Mouse (Mus musculus) spleen, postnatal 14 days (tissue): Measurements from ENCODE around the gene Fcrl5.

ENCODE experiments used
- DNase-seq, 2 experiments: peaks; one replicate each; pipeline ENCODE4 v3.0.0; 2021 to 2022; ENCODE audit warnings: low spot score in 2 of 2

The Fcrl5 gene

DNA sequence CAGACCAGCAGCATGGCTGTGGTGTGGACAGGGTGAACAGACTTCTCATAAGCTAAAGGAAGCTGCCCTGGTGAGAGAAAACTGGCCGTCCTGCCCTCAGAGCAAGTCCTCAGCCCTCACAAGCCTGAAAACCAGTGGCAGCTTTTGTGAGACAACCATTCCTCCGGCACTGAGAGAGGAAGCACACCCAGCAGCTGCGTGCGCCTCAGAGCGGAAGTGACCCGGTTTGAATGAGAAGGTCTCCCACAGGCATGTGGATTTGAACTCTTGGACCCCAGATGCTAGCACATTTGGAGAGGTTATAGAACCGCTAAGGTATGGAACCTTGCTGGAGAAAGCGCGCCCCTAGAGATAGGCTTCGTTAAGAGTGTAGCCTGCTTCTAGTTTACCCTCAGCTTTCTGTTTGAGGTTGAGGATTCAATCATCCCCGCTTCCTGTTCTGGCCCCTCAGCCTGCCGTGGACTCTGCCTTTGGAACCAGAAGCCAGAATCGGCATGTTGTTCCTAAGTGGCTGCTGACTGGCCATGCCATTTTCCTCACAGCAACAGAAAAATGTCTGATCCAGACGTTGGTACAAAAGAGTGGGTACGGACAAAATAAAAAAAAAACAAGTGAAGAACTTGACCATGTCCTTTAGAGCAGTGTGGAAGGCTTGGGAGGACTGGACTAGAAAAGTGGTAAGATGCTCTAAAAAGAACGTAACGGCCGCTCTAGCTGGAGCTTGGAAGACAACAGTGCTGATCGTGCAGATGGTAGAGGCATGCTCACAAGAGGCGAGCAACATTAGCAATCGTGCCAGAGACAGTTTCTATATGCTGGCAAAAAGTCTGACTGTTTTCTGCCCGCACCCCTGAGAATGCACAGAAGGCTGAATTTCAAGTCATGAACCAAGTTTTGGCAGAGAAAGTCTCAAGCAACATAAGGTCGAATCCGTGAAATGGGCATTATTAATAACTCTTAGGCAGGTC, 64.8 kb downstream of the Fcrl5 start:
- DNase-seq = peak in 1 of 2 experiments; percentile 42

DNA sequence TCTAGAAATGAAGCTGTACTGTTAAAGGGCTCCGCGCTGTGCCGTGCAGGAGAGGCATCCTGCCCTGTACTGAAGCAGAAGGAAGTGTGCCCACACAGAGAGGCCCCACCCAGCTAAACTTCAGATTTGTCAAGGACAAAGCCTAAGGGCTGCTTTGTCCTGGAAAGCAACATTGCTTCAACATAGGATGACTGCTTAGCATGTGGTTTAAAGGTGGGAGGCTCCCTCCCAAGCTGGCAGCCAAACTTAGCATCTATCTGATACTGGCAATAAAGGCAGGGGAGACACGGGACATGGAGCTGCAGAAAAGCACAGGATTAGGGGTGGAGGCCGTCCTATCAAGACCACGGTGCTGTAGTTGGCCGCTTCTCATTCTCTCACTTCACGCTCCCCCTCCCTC, 65.6 kb downstream of the Fcrl5 start:
- DNase-seq = no peak

- no peak for DNase-seq
These were observed 67.2 kb downstream of the Fcrl5 start for GRCm38 (mm10) chr3:87502771-87503170.

GRCm38 (mm10) chr3:87504330-87504729, 68.8 kb downstream of the Fcrl5 start:
- no peak for DNase-seq

- DNase-seq = no peak
These were observed 69.3 kb downstream of the Fcrl5 start for GRCm38 (mm10) chr3:87504749-87505425.

- no peak for DNase-seq
These were observed 71.2 kb downstream of the Fcrl5 start for GRCm38 (mm10) chr3:87506456-87507416.

DNA sequence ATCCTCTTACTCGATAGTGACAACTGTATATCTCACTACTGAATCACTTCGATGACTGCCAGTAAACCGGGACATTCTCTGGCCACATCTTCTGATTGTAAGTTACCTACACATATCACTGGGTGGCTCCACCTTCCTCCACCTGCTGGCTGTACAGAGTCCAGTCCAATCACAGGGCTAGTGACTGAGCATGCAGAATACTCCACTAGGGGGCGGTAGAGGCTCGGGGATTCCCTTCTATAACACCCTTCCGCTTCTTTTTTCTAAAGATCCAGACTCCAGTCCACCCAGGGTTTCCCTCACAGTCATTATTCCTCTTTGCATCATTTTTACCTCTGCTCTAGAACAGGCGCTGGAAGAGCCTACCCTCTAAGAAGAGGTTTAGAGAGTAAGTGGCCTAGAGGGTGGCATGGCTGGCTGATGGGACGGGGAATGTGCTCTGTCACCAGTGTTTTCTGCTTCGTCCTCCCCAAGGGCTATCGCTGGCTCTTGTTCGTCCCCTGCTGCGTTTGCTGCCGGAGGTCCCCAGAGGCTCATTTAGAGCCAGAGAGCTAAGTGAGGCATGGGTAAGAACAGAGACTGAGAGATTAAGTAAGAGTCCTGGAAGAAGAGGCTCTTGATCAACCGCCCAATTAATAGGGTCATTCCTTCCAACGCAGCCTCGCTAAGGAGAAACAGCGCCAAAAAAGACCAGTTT, 72.8 kb downstream of the Fcrl5 start:
- DNase-seq = peak; percentile 59 to 78

- DNase-seq = no peak
These were observed 73.5 kb downstream of the Fcrl5 start for GRCm38 (mm10) chr3:87509061-87509460.

GRCm38 (mm10) chr3:87510832-87511231, 75.3 kb downstream of the Fcrl5 start:
- DNase-seq = no peak

- DNase-seq = no peak
These were observed 76.6 kb downstream of the Fcrl5 start for GRCm38 (mm10) chr3:87511971-87512765.

- no peak for DNase-seq
These were observed 80.1 kb downstream of the Fcrl5 start for GRCm38 (mm10) chr3:87515567-87516081.

- no peak for DNase-seq
These were observed 82.9 kb downstream of the Fcrl5 start for GRCm38 (mm10) chr3:87518425-87518824.

DNA sequence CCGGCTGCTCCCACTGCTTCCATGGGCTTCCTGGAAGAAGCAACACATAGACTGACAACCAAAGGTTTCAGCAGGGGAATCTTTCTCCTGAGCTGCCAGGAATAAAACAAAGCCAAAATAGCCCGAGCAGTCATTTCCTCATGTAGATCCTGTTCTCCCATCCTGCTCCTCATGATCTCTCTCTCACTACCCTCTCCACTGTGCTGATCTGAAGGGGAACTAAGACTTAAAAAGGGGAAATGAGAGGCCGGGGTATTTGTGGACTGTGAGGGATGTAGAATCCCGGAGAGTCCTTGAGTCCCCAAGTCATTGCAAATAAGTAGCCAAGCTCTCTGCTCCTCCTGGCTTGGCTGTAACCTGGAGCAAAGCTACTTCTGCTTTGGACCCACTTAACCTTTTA, 85.6 kb downstream of the Fcrl5 start:
- DNase-seq = no peak

- DNase-seq = no peak
These were observed 86.3 kb downstream of the Fcrl5 start for GRCm38 (mm10) chr3:87521833-87522232.

- no peak for DNase-seq
These were observed 88.1 kb downstream of the Fcrl5 start for GRCm38 (mm10) chr3:87523701-87524100.

- peak; percentile 71 to 78 for DNase-seq
These were observed 89.7 kb downstream of the Fcrl5 start, which contains the start of gene Etv3 for GRCm38 (mm10) chr3:87525043-87525836. Gene Etv3 (plus strand): TSS chr3:87525407.

- no peak for DNase-seq
These were observed 90.4 kb downstream of the Fcrl5 start for GRCm38 (mm10) chr3:87525837-87526570.

DNA sequence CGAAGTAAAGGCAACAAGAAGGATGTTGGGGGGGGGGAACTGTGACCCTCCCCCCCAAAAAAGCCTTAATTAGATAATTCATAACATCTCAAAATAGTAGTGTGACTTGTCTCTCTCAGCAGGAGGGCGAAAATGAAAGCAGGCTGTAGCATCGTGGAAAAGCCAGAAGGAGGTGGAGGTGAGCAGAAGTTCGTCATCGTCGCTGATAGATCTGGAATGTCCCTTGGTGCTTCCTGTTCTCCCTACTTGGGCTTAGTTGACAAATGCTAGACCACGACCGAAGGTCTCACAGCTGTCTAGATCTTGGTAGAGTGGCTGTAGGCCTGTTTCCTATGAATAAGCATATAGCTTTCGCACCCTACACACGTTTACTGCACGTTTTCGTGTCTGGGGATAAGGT, 91.6 kb downstream of the Fcrl5 start:
- no peak for DNase-seq
